Mouse (Mus musculus) neural tube, embryonic 13.5 days (tissue): ENCODE measurements around the gene Tns1. TPM values are rescaled to one million over a fixed set of nuclear protein-coding genes. Genes with fewer than 3 reads are reported as not detected.
A peak's percentile ranks its signal among the peaks of the same experiment; 100 is the strongest.

Experiments used
- ATAC-seq: fragments of 200-750 bp; cut with Nextera tagmentation; 2 replicates; pipeline ENCODE4 v1.8.0; 2017; ENCODE audit warnings: low read depth, mild to moderate bottlenecking, moderate TSS enrichment, moderate library complexity
- H3K27ac ChIP-seq: fragments of 300-500 bp; sonication (generic); replicated peaks from 2 replicates; pipeline ENCODE4 v1.5.1; 2015; ENCODE audit warnings: moderate library complexity, mild to moderate bottlenecking, inconsistent platforms
- H3K27me3 ChIP-seq: fragments of 300-500 bp; sonication (generic); 2 replicates; pipeline ENCODE4 v1.6.1; 2015; ENCODE audit warnings: mild to moderate bottlenecking, inconsistent platforms
- H3K36me3 ChIP-seq: fragments of 300-500 bp; sonication (generic); 2 replicates; pipeline ENCODE4 v1.6.1; 2015; ENCODE audit warnings: mild to moderate bottlenecking, inconsistent platforms
- H3K4me1 ChIP-seq: fragments of 300-500 bp; sonication (generic); replicated peaks from 2 replicates; pipeline ENCODE4 v1.6.1; 2015; ENCODE audit warnings: inconsistent platforms
- H3K4me2 ChIP-seq: fragments of 300-500 bp; sonication (generic); 2 replicates; pipeline ENCODE4 v1.6.1; 2015; ENCODE audit warnings: inconsistent platforms, mild to moderate bottlenecking, moderate library complexity
- H3K4me3 ChIP-seq: fragments of 300-500 bp; sonication (generic); 2 replicates; pipeline ENCODE4 v1.5.1; 2015; ENCODE audit warnings: mild to moderate bottlenecking, inconsistent platforms
- H3K9ac ChIP-seq: fragments of 300-500 bp; sonication (generic); 2 replicates; pipeline ENCODE4 v1.6.1; 2015; ENCODE audit warnings: moderate library complexity, mild to moderate bottlenecking, inconsistent platforms
- H3K9me3 ChIP-seq: fragments of 300-500 bp; sonication (generic); 2 replicates; pipeline ENCODE4 v1.6.1; 2016; ENCODE audit warnings: inconsistent platforms
- WGBS: fragments of 180-500 bp; shearing (Covaris S2); methylation state at CpG from one replicate; pipeline ENCODE4 v1.1.7; 2015; 5-methylcytosine and 5-hydroxymethylcytosine counted together
- polyA plus RNA-seq: library from polyadenylated mRNA; unstranded; fragments of >200 nt; fragmentation: Nextera tagmentation; extraction: Ambion mirVana; gene quantifications from 2 replicates; pipeline ENCODE4 v1.2.1, GENCODE M21; 2015

Gene Tns1
- polyA plus RNA-seq, 1 experiment from 2014 or later, result 15.8 TPM

DNA sequence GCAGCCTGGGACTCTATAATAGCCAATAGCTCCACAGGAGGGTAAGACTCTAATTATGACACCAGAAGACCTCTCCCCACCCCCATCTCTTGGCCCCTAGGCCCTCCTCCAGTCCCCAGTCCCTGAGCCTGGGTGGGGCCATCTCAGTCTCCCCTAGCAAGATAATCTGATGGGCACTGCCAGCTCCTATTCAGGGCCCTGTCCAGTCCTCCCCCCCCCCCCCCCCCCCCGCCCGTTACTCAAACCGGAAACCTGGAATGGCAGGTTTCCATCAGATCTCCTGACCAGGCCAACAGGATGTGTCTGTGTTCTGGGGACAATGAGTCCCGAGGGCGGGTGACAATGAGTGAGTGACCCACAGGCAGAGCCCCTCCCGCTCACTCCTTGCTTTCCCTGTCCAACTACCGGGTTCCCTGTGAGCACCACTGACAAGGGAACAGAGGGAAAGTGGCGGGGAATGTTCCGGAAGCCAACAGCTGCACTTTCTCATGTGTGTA lies 136.5 kb downstream of the Tns1 start:
- Histone ChIP-seq H3K9me3 (no peaks in the 10 kb centered on the region), H3K27me3 (no peaks in the 10 kb centered on the region), H3K4me2 (no peak overlapping the region), H3K4me3 (no peak overlapping the region), H3K4me1 (no peaks in the 10 kb centered on the region), H3K27ac (no peak overlapping the region), H3K9ac (no peak overlapping the region), H3K36me3 (0 out of 2 replicates have a peak, but pooled peaks cover 3% of the 10 kb centered on the region)
- 60% methylated on average over 8 of the region's 9 CpGs for WGBS
- no peak for ATAC-seq

DNA sequence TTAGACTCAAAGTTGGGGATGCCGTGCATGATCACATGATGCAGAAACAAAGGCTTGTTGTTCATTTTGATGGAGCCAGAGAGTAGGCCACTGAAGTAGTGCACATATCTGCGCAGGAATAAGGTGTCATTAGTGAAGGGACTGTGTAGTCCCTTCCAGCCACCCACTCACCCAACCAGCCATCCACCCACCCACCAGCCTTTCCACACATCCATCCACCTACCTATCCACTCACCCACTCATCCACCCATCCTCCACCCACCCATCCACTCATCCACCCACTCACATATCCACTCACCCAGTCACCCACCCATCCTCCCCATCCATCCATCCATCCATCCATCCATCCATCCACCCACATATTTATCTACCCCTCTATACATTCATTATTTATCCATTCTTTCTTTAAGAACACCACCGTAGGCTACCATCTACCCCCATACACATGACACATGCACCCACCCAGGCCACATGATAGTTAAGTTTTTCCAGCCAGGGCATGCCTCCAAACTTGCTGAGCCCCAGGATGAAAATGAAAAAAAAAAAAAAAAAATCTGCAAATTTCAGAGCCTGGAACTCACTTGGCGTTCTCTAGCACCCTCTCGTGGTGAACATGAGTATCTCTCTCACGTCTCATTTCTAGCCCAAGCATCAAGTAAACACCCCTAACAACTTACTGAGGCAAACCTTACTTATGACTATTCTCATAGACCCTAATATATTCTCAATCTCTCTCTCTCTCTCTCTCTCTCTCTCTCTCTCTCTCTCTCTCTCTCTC lies 137.8 kb downstream of the Tns1 start:
- Histone ChIP-seq H3K4me3 (no peak overlapping the region), H3K9me3 (no peaks in the 10 kb centered on the region), H3K27ac (no peak overlapping the region), H3K36me3 (0 out of 2 replicates have a peak, but pooled peaks cover 5% of the 10 kb centered on the region), H3K27me3 (no peaks in the 10 kb centered on the region), H3K9ac (0 out of 2 replicates have a peak overlapping the region, but pooled peaks have one; percentile 5), H3K4me1 (no peaks in the 10 kb centered on the region), H3K4me2 (no peak overlapping the region)
- 48% methylated on average over 6 of the region's 6 CpGs for WGBS
- ATAC-seq, result no peak

DNA sequence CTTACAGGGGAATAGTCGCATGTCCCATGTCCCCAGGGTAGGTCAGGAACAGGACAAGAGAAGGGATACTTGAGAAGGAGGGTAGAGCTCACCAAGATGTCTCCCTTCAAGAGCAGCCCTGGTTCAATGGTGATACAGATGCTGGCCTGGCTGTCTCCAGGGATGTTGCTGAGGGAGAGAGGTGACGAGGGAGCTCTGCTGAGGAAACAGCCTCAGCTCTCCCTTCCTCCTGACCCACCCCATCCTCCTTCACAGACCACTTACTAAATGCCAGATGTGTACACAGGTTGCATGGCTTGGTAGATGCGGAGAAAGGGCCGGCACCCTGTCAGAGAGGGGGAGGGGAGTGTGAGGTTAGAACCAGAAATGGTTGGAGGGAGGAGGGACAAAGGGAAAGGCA lies 138.6 kb downstream of the Tns1 start:
- H3K4me2 ChIP-seq, result no peak overlapping the region
- no peak overlapping the region for H3K9ac ChIP-seq
- no peak for ATAC-seq
- H3K27me3 ChIP-seq, result no peaks in the 10 kb centered on the region
- H3K9me3 ChIP-seq, result no peaks in the 10 kb centered on the region
- H3K4me1 ChIP-seq, result no peaks in the 10 kb centered on the region
- no peak overlapping the region for H3K27ac ChIP-seq
- H3K36me3 ChIP-seq, result 0 out of 2 replicates have a peak, but pooled peaks cover 5% of the 10 kb centered on the region
- 79% methylated on average over 4 of the region's 4 CpGs for WGBS
- no peak overlapping the region for H3K4me3 ChIP-seq

DNA sequence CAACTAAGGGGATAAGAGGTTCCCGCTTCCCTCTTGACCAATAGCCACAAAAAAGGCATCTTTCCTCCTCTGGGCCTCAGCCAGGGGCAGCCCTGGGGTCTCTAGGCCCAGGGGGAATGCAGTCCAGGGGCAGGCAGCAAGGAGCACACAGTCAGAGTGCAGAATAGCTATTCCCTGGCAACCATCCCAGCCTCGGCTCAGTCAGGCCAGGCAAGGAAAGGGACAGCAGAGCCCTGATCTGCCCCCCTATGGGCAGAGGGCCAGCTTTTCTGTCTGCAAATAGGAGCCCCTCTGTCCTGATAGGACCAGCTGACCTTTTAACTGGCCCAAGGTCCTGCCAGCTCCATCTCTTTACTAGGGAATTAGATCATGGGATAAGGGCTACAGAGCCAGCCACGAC lies 145.0 kb downstream of the Tns1 start:
- WGBS, result 68% methylated on average over 3 of the region's 3 CpGs
- Histone ChIP-seq H3K27me3 (no peaks in the 10 kb centered on the region), H3K4me1 (no peaks in the 10 kb centered on the region; the same call in 1 of the 2 replicates), H3K27ac (0 out of 2 replicates have a peak overlapping the region, but pooled peaks have one; percentile 49), H3K36me3 (0 out of 2 replicates have a peak, but pooled peaks cover 5% of the 10 kb centered on the region), H3K4me2 (no peak overlapping the region), H3K9ac (no peak overlapping the region), H3K4me3 (no peak overlapping the region), H3K9me3 (no peaks in the 10 kb centered on the region)
- ATAC-seq, result peak; percentile 79

DNA sequence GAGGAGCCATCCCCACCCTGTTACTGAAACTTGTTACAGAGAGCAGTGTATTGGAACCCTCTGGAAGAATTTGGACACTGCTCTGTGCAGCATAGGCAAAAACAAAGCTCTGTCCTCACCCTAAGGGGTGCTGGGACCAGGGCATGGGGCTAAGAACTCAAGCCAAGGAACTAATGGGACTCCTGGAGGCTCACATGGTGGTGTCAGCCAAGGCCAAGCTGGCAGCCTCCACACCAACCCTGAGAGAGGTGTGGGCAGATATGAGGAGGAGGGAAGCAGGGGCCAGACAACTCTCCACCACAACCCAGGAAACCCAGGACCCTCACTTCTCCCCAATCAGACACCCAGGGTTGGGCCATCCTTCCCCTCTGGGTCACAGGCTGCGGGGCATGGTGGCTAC lies 145.7 kb downstream of the Tns1 start:
- H3K27me3 ChIP-seq, result no peaks in the 10 kb centered on the region
- H3K9me3 ChIP-seq, result no peaks in the 10 kb centered on the region
- H3K4me3 ChIP-seq, result no peak overlapping the region
- no peaks in the 10 kb centered on the region; the same call in 1 of the 2 replicates for H3K4me1 ChIP-seq
- H3K27ac ChIP-seq, result 0 out of 2 replicates have a peak overlapping the region, but pooled peaks have one; percentile 49
- WGBS, result 100% methylated on average over 1 of the region's 1 CpGs
- H3K4me2 ChIP-seq, result no peak overlapping the region
- 0 out of 2 replicates have a peak, but pooled peaks cover 5% of the 10 kb centered on the region for H3K36me3 ChIP-seq
- no peak overlapping the region for H3K9ac ChIP-seq
- no peak for ATAC-seq

DNA sequence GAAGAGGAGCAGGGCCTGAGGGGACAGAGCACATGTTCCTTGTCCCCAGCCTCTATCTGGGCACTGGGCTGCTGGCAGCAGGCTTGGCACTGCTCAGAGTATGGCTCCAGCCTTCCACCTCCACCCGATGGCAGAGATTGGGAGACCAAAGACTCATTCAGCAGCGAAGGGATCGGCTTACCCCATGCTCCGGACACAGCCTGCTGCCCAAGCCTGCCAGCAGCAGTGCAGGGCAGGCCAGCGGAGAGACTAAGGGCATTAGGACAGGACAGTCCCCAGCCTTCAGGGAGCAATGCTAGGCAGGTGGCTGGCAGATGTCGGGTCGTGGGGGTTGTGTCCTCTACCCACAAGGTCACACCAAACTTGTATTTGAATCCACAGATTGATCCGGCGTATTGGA lies 150.3 kb downstream of the Tns1 start:
- ATAC-seq, result no peak
- Histone ChIP-seq H3K4me2 (no peak overlapping the region), H3K9ac (no peak overlapping the region), H3K4me3 (no peak overlapping the region), H3K4me1 (peaks cover 12% of the 10 kb centered on the region), H3K27ac (no peak overlapping the region), H3K27me3 (no peaks in the 10 kb centered on the region), H3K36me3 (no peaks in the 10 kb centered on the region), H3K9me3 (no peaks in the 10 kb centered on the region)
- 82% methylated on average over 9 of the region's 9 CpGs for WGBS

DNA sequence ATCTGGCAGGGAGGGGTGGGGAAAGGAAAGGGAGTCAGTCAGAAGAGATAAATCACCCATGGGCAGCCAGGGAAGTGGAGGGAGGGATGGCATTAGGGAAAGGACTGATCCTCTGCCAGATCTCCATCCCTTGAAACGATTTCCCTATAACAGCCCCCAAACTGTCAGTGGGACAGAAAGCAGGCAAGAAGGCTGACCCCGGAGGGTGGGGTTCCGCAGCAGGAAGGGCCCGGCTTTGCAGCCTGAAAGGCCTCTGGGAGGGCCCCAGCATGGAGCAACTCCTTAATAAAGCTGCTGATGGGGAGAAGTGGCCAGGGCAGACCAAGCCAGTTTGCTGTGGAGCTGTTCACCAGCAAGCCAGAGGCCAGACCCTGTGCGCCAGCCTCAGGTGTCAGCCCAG lies 151.5 kb downstream of the Tns1 start:
- no peaks in the 10 kb centered on the region for H3K9me3 ChIP-seq
- H3K36me3 ChIP-seq, result no peaks in the 10 kb centered on the region
- H3K9ac ChIP-seq, result no peak overlapping the region
- no peak overlapping the region for H3K27ac ChIP-seq
- ATAC-seq, result no peak
- H3K4me1 ChIP-seq, result peaks cover 23% of the 10 kb centered on the region
- WGBS, result 65% methylated on average over 5 of the region's 5 CpGs
- H3K4me2 ChIP-seq, result no peak overlapping the region
- H3K27me3 ChIP-seq, result no peaks in the 10 kb centered on the region
- H3K4me3 ChIP-seq, result no peak overlapping the region

GRCm38 (mm10) chr1:73970161-73970730 lies 154.0 kb downstream of the Tns1 start:
- Histone ChIP-seq H3K4me2 (no peak overlapping the region), H3K9ac (no peak overlapping the region), H3K36me3 (no peaks in the 10 kb centered on the region), H3K9me3 (no peaks in the 10 kb centered on the region), H3K27me3 (no peaks in the 10 kb centered on the region), H3K4me1 (peaks cover 28% of the 10 kb centered on the region), H3K27ac (0 out of 2 replicates have a peak overlapping the region, but pooled peaks have one; percentile 23), H3K4me3 (no peak overlapping the region)
- no peak for ATAC-seq
- WGBS, result 14% methylated on average over 5 of the region's 5 CpGs

- Histone ChIP-seq H3K4me2 (no peak overlapping the region), H3K9ac (no peak overlapping the region), H3K27ac (peak overlapping the region; percentile 18; the same call in 1 of the 2 replicates), H3K4me3 (no peak overlapping the region), H3K4me1 (peaks cover 34% of the 10 kb centered on the region), H3K27me3 (no peaks in the 10 kb centered on the region), H3K36me3 (no peaks in the 10 kb centered on the region), H3K9me3 (no peaks in the 10 kb centered on the region)
- no peak for ATAC-seq
- 17% methylated on average over 13 of the region's 13 CpGs for WGBS
These were observed 155.3 kb downstream of the Tns1 start for GRCm38 (mm10) chr1:73968712-73969511.

- H3K27ac ChIP-seq, result no peak overlapping the region
- no peaks in the 10 kb centered on the region for H3K9me3 ChIP-seq
- peaks cover 56% of the 10 kb centered on the region for H3K4me1 ChIP-seq
These were observed 157.6 kb downstream of the Tns1 start for GRCm38 (mm10) chr1:73966411-73967238.

DNA sequence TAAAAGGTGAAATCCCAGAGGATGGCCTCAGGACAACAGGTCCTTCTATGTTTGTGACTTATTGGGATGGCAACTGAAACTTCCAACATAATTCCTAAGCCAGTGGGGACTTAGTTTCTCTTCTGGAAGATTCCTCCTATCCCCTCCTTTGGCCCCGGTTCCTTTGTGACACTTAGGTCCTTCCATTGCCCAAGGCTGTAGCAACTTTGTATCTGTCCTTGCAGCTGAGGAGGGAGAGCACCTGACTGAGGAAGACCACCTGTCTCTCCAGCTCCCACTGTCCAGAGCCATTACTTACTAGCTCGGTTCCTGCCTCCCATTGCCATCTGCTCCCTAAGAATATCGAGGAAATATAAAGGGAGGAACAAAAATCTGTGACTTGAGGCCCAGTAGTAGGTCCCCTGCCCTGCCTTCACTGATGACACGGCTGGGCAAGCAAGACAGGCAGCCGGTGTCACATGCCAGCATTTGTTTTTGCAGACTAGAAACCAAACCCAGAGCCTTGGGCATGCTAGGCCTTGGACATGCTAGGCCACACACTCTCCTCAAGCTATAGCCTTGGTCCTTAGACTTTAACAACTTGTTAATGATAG lies 160.0 kb downstream of the Tns1 start:
- WGBS, result 79% methylated on average over 5 of the region's 5 CpGs
- H3K9me3 ChIP-seq, result no peaks in the 10 kb centered on the region
- peaks cover 48% of the 10 kb centered on the region for H3K4me1 ChIP-seq
- no peaks in the 10 kb centered on the region for H3K27me3 ChIP-seq
- H3K36me3 ChIP-seq, result no peaks in the 10 kb centered on the region
- H3K4me2 ChIP-seq, result no peak overlapping the region
- H3K27ac ChIP-seq, result peak overlapping the region; percentile 84
- no peak overlapping the region for H3K9ac ChIP-seq
- ATAC-seq, result no peak
- H3K4me3 ChIP-seq, result no peak overlapping the region

More at GRCm38 (mm10) chr1:73966411-73967238, 157.6 kb downstream of the Tns1 start:
- Histone ChIP-seq H3K36me3 (no peaks in the 10 kb centered on the region), H3K9ac (no peak overlapping the region), H3K27me3 (no peaks in the 10 kb centered on the region), H3K4me2 (no peak overlapping the region), H3K4me3 (no peak overlapping the region)
- WGBS, result 69% methylated on average over 12 of the region's 12 CpGs
- ATAC-seq, result no peak
